Mouse (Mus musculus): ENCODE results near the gene Lyplal1.

Lyplal1 gene

DNA sequence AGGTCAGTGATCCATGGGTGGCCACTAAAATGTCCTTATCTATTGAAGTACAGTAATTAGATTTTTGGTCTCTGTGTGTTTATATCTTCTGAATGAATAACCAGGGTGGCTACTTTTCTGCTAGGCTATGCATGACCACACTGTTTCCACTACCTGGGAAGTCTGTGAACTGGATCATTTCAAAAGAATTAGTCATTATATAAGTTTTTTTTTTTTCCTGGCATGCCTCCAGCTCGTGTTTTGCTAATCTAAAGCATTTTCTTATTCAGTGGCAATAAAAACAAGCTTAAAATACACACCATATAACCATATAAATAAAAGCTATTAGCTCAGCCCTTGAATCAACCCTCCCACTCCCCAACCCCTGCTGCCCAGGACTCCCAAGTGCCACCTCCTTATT, 75.3 kb downstream of the Lyplal1 start:
- no peak for DNase-seq (ENCODE audit: low read depth, low spot score)

All from telencephalon, adult 2 months (tissue).